Mouse (Mus musculus) liver, adult (tissue): ENCODE results near the gene Zfp691.

Experiments used
- GATA4 ChIP-seq: IDR thresholded peaks from 2 replicates; pipeline ENCODE4 v1.6.1; 2014; ENCODE audit warnings: mild to moderate bottlenecking, low read length; ENCODE audit not compliant: insufficient replicate concordance

Zfp691 gene

GRCm38 (mm10) chr4:119173851-119174453 is at the start of gene Zfp691:
TSS of gene Zfp691 (minus strand) at chr4:119174195.
- TF ChIP-seq GATA4, result no peak

GRCm38 (mm10) chr4:119223696-119224095 is 49.7 kb upstream of the Zfp691 start:
- no peak for TF ChIP-seq GATA4

- TF ChIP-seq GATA4, result no peak
Observed at GRCm38 (mm10) chr4:119218169-119218568, 44.2 kb upstream of the Zfp691 start, which contains the start of gene Tmem269. TSS of gene Tmem269 (minus strand) at chr4:119218217.

- no peak for TF ChIP-seq GATA4
Observed at GRCm38 (mm10) chr4:119216667-119217066, 42.7 kb upstream of the Zfp691 start.

GRCm38 (mm10) chr4:119204672-119205071 is 30.7 kb upstream of the Zfp691 start:
- no peak for TF ChIP-seq GATA4

GRCm38 (mm10) chr4:119198105-119198504 is 24.1 kb upstream of the Zfp691 start:
- TF ChIP-seq GATA4, result no peak

- no peak for TF ChIP-seq GATA4
Observed at GRCm38 (mm10) chr4:119195582-119196320, 21.8 kb upstream of the Zfp691 start.

- no peak for TF ChIP-seq GATA4
Observed at GRCm38 (mm10) chr4:119194909-119195581, 21.1 kb upstream of the Zfp691 start, which contains the start of gene Svbp. TSS of gene Svbp (plus strand) at chr4:119195306.

- TF ChIP-seq GATA4, result no peak
Observed at GRCm38 (mm10) chr4:119192757-119193156, 18.8 kb upstream of the Zfp691 start.

- TF ChIP-seq GATA4, result no peak
Observed at GRCm38 (mm10) chr4:119191273-119191672, 17.3 kb upstream of the Zfp691 start.

GRCm38 (mm10) chr4:119190618-119191017 is 16.6 kb upstream of the Zfp691 start:
- no peak for TF ChIP-seq GATA4

- TF ChIP-seq GATA4, result no peak
Observed at GRCm38 (mm10) chr4:119189864-119190263, 15.9 kb upstream of the Zfp691 start, which contains the start of gene Ermap. TSS of gene Ermap (minus strand) at chr4:119190011.

- TF ChIP-seq GATA4, result no peak
Observed at GRCm38 (mm10) chr4:119189392-119189791, 15.4 kb upstream of the Zfp691 start.

- TF ChIP-seq GATA4, result no peak
Observed at GRCm38 (mm10) chr4:119188060-119188785, 14.2 kb upstream of the Zfp691 start.

GRCm38 (mm10) chr4:119185771-119186170 is 11.8 kb upstream of the Zfp691 start:
- TF ChIP-seq GATA4, result no peak
